Mouse (Mus musculus): Measurements from ENCODE around the gene Kirrel.

DNA sequence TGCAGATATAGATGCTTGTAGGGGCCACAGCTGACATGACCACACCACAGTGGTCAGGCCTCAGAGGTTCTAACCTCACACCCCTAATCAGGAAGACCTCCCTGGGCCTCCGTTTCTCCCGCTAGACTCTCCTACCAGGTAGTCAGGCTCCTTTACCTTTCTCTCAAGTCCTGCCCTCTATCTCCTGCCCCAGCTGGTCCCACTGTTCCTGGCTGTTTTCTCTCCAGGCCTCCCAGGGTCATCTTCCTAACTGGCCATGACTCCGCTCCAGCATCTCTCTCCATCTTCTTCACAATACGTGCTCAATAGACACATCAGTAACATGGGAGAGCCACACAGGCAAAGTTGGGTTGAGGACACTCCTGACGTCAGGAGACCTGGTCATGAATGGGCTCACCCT lies 12.9 kb downstream of the Kirrel start:
- TF ChIP-seq CTCF (IDR thresholded peaks at IDR 0.05; ENCODE audit: low read depth) (no peak), EP300 (IDR thresholded peaks at IDR 0.05; ENCODE audit: low read depth) (no peak)
